Mouse (Mus musculus): ENCODE measurements around the gene Gm5916.

Gm5916 gene

DNA sequence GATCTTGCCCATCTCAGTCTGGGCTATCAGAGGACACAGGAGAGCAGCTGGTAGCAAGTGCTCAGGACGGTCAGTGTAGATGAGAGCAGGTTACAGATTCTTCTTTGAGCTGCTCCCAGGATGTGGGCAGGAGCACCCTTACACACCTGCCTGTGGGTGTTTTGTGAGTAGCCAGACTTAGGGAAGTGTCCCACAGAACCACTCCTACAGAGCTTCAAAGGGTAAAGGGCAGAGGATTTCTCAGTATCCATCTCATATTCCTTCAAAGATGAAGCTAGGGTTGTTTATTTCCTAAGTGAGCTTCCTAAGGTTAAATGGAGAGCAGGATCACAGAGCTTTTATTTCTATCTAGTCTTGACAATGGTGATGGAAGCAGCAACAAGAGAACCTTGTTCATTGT is at the start of gene Gm5916:
TSS of gene Gm5916 (minus strand) at position 101 of the 400 bp plus-strand sequence.
- DNase-seq (ENCODE audit: low spot score), result no peak
